In the genomic region with DNA sequence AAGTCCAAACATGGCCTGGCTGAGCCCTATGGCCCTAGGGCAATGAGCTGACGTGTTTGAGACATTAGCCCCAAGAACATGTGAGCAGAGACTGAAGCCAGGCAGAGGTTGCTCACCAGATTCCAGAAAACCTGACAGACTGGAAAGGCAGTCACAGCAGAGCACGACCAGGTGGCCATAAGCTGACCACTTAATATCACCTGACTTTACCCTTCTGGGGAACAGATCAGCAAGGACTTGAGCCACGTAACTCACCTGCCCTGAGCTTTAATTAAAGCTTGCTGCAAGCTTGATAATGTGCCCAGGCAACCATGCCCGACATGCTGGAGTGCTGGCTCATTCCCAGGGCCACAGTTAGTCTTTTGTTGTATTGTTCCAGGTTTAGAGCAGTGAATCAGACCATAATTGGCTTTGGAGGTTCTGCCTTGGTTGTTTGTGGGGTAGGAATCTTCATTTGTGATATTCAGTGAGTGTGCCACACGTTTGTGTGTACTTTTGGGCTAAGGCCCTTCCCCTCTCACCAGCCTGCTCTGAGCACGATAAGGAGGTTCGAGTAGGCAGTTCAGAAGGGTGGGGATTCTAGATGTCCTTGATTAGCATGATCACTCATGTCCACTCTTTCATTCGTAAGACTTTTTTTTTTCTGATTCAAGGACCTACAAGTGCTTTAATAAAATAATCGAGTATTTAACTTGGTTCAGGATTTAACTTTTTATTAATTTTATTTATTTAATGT, we compare ENCODE assay signal across 9 mouse cellular contexts. TPM values are rescaled to one million over a fixed set of nuclear protein-coding genes. Genes with fewer than 3 reads are reported as not detected.
DNase-seq lines count a peak whose midpoint lies in the region; ATAC-seq lines count a peak whose summit lies in the region.
"Had no signal": no experiment of that assay in that cellular context is flagged by ENCODE, and none has a peak within 500 bp of the region (broad histone marks: within the 10 kb centered on the region; RNA-seq: fewer than 3 reads in every experiment).

No protein-coding gene starts in this region.

- H3K27ac ChIP-seq in heart, embryonic 13.5 days (replicated peaks), result peak overlapping the region; percentile 49
- H3K27ac ChIP-seq in heart, embryonic 12.5 days (ENCODE audit: poor library complexity, severe bottlenecking), result no peak overlapping the region
- no peak overlapping the region for H3K27ac ChIP-seq in midbrain, embryonic 15.5 days
- H3K27ac ChIP-seq: hindbrain, embryonic 15.5 days had no signal

- no peak overlapping the region for H3K4me2 ChIP-seq in heart, embryonic 13.5 days
- no peak overlapping the region for H3K4me2 ChIP-seq in heart, embryonic 12.5 days
- H3K4me2 ChIP-seq in midbrain, embryonic 15.5 days, result no peak overlapping the region
- H3K4me2 ChIP-seq: hindbrain, embryonic 15.5 days had no signal

- H3K4me3 ChIP-seq in heart, embryonic 13.5 days, result no peak overlapping the region
- H3K4me3 ChIP-seq in heart, embryonic 12.5 days, result no peak overlapping the region
- no peak overlapping the region for H3K4me3 ChIP-seq in midbrain, embryonic 15.5 days
- H3K4me3 ChIP-seq: hindbrain, embryonic 15.5 days had no signal

- 61% methylated on average over 9 of the region's 9 CpGs for WGBS in heart, embryonic 13.5 days
- 68% methylated on average over 9 of the region's 9 CpGs for WGBS in heart, embryonic 12.5 days
- 57% methylated on average over 9 of the region's 9 CpGs for whole genome bisulfite sequencing in midbrain, embryonic 15.5 days

- H3K27me3 ChIP-seq in heart, embryonic 13.5 days (replicated peaks), result no peaks in the 10 kb centered on the region
- no peaks in the 10 kb centered on the region for H3K27me3 ChIP-seq in heart, embryonic 12.5 days (replicated peaks)
- H3K27me3 ChIP-seq in midbrain, embryonic 15.5 days (replicated peaks), result no peaks in the 10 kb centered on the region
- H3K27me3 ChIP-seq: hindbrain, embryonic 15.5 days had no signal

- no peaks in the 10 kb centered on the region for H3K36me3 ChIP-seq in heart, embryonic 13.5 days
- no peaks in the 10 kb centered on the region for H3K36me3 ChIP-seq in heart, embryonic 12.5 days
- no peaks in the 10 kb centered on the region for H3K36me3 ChIP-seq in midbrain, embryonic 15.5 days (replicated peaks)
- H3K36me3 ChIP-seq: hindbrain, embryonic 15.5 days had no signal

- peaks cover 27% of the 10 kb centered on the region for H3K4me1 ChIP-seq in heart, embryonic 13.5 days
- H3K4me1 ChIP-seq in heart, embryonic 12.5 days (replicated peaks), result peaks cover 17% of the 10 kb centered on the region
- no peaks in the 10 kb centered on the region for H3K4me1 ChIP-seq in midbrain, embryonic 15.5 days
- H3K4me1 ChIP-seq: hindbrain, embryonic 15.5 days had no signal

- no peaks in the 10 kb centered on the region for H3K9me3 ChIP-seq in heart, embryonic 13.5 days
- no peaks in the 10 kb centered on the region for H3K9me3 ChIP-seq in heart, embryonic 12.5 days (replicated peaks)
- H3K9me3 ChIP-seq in midbrain, embryonic 15.5 days, result no peaks in the 10 kb centered on the region
- H3K9me3 ChIP-seq: hindbrain, embryonic 15.5 days had no signal

- no peak overlapping the region for H3K9ac ChIP-seq in heart, embryonic 13.5 days
- no peak overlapping the region for H3K9ac ChIP-seq in heart, embryonic 12.5 days
- H3K9ac ChIP-seq in midbrain, embryonic 15.5 days, result no peak overlapping the region
- H3K9ac ChIP-seq: hindbrain, embryonic 15.5 days had no signal

- DNase-seq in cerebellum, adult 18-20 months, result peak; percentile 78 to 82
- peak; percentile 62 for DNase-seq in kidney, adult 18-20 months
- peak; percentile 48 for DNase-seq in lung, postnatal 25 days (ENCODE audit: low spot score)
- DNase-seq in ovary, postnatal 36 days (ENCODE audit: low spot score), result no peak
- DNase-seq in left cerebral cortex, adult 9 months (ENCODE audit: low spot score in 2 of 2), result no peak

- ATAC-seq in heart, embryonic 13.5 days (ENCODE audit: extremely low read depth, insufficient number of reproducible peaks, low FRiP score, low TSS enrichment), result no peak
- no peak for ATAC-seq in heart, embryonic 12.5 days (ENCODE audit: insufficient number of reproducible peaks, low FRiP score)
- no peak for ATAC-seq in midbrain, embryonic 15.5 days (replicated peaks)

RNA-seq across cellular contexts. Expression of gene Nabp1, which starts 52.1 kb away (rescaled TPM):
- 12.7 and 14.9 TPM in 2 replicates for polyA plus RNA-seq in heart, embryonic 13.5 days (2015; fragmentation: Nextera tagmentation; extraction: Ambion mirVana)
- polyA plus RNA-seq in heart, embryonic 12.5 days (2016; fragmentation: Nextera tagmentation; extraction: Ambion mirVana), result 17.6 and 17.7 TPM in 2 replicates
- 8.9 and 9.2 TPM in 2 replicates for polyA plus RNA-seq in midbrain, embryonic 15.5 days (2015; fragmentation: Nextera tagmentation; extraction: Ambion mirVana)

Comparison
In these comparisons a context has a peak if more than half of its experiments do, and no peak if none do; other contexts are left out.
1. DNase-seq: peak in cerebellum, adult 18-20 months (2 of 2), kidney, adult 18-20 months (single experiment) and lung, postnatal 25 days (single experiment); none in ovary, postnatal 36 days (single experiment) and left cerebral cortex, adult 9 months (0 of 2).